Mouse (Mus musculus) fibroblast of lung, adult 2 months (primary cell): ENCODE measurements around the gene Sowahc.

Experiments used
- DNase-seq: peaks from one replicate; pipeline ENCODE4 v3.0.0-alpha.2; 2011; ENCODE audit warnings: low read depth

Sowahc gene

GRCm38 (mm10) chr10:59221473-59222270 lies at the start of gene Sowahc, which contains the start of gene Sept10:
Gene Sowahc (plus strand): TSS chr10:59221953.
Gene Sept10 (minus strand): TSS chr10:59221847.
- DNase-seq, result no peak

GRCm38 (mm10) chr10:59172539-59172938 lies 49.2 kb upstream of the Sowahc start:
- no peak for DNase-seq

- DNase-seq, result no peak
Measured at GRCm38 (mm10) chr10:59179620-59180019, 42.1 kb upstream of the Sowahc start.

GRCm38 (mm10) chr10:59182306-59182705 lies 39.4 kb upstream of the Sowahc start:
- DNase-seq, result no peak

- DNase-seq, result no peak
Measured at GRCm38 (mm10) chr10:59194891-59195290, 26.9 kb upstream of the Sowahc start.

- DNase-seq, result no peak
Measured at GRCm38 (mm10) chr10:59196763-59197162, 25.0 kb upstream of the Sowahc start.

GRCm38 (mm10) chr10:59200011-59200410 lies 21.7 kb upstream of the Sowahc start:
- DNase-seq, result no peak

GRCm38 (mm10) chr10:59220824-59221472 lies 805 bp upstream of the Sowahc start:
- no peak for DNase-seq

GRCm38 (mm10) chr10:59222271-59223101 lies 733 bp downstream of the Sowahc start:
- DNase-seq, result no peak

- DNase-seq, result no peak
Measured at GRCm38 (mm10) chr10:59223301-59223700, 1.5 kb downstream of the Sowahc start.

- no peak for DNase-seq
Measured at GRCm38 (mm10) chr10:59223890-59224289, 2.1 kb downstream of the Sowahc start.

- DNase-seq, result no peak
Measured at GRCm38 (mm10) chr10:59225137-59225536, 3.4 kb downstream of the Sowahc start.

GRCm38 (mm10) chr10:59229205-59229820 lies 7.6 kb downstream of the Sowahc start:
- no peak for DNase-seq

- no peak for DNase-seq
Measured at GRCm38 (mm10) chr10:59235227-59235626, 13.5 kb downstream of the Sowahc start.

GRCm38 (mm10) chr10:59235847-59236246 lies 14.1 kb downstream of the Sowahc start:
- no peak for DNase-seq

- DNase-seq, result no peak
Measured at GRCm38 (mm10) chr10:59236486-59236885, 14.7 kb downstream of the Sowahc start.

GRCm38 (mm10) chr10:59237757-59238156 lies 16.0 kb downstream of the Sowahc start:
- no peak for DNase-seq

GRCm38 (mm10) chr10:59241141-59241541 lies 19.4 kb downstream of the Sowahc start:
- DNase-seq, result peak; percentile 86

GRCm38 (mm10) chr10:59249531-59249930 lies 27.8 kb downstream of the Sowahc start:
- no peak for DNase-seq

- DNase-seq, result no peak
Measured at GRCm38 (mm10) chr10:59250679-59251078, 28.9 kb downstream of the Sowahc start.

- DNase-seq, result no peak
Measured at GRCm38 (mm10) chr10:59251980-59252379, 30.2 kb downstream of the Sowahc start.

GRCm38 (mm10) chr10:59252396-59252795 lies 30.6 kb downstream of the Sowahc start:
- no peak for DNase-seq
